In the genomic region with DNA sequence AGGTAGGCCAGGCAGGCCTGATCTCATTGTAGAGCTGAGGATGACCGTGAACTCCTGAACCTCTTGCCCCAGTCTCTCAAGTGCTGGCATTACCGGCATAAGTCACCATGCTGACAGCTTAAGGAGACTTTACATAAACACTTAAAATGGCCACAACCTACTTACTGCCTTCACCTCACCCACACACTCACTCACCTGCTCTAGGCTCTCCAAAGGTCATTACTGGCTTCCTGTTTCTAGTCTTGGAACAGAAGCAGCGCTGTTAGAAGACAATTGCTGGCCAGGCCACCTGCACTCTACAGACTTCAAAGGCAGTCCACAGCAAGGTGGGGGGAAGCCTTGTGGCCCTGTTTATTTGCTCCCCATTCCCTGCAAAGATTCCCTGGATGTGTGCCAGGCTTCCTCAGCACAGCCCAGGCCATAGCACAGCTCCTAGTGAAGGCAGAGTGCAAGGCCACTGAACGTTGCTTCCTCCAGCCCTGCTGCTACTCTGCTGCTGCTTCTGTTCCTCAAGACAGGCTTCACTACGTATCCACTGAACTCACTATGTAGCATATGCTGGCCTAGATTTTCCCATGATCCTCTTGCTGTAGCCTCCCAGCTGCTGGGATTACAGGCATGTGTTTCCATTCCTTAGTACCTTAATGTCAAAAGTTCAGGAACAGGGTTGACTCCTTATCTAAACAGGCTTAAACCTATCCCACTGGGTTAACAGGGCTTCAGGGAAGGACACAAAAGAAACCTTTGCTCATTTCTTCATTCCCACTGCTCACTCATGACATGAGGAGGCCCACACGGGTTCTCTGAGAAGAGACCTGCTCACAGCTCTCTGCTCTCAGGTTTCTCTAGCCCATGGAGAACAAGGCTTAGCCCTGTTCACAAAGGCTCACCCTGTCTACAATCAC, we compare ENCODE assay signal across 15 mouse cellular contexts. TPM values are rescaled to one million over a fixed set of nuclear protein-coding genes. Genes with fewer than 3 reads are reported as not detected.
DNase-seq lines count a peak whose midpoint lies in the region; ATAC-seq and TF ChIP-seq lines count a peak whose summit lies in the region.
"Had no signal": no experiment of that assay in that cellular context is flagged by ENCODE, and none has a peak within 500 bp of the region (broad histone marks: within the 10 kb centered on the region; RNA-seq: fewer than 3 reads in every experiment).

No protein-coding gene starts in this region.

- TF ChIP-seq CTCF in stomach, postnatal 0 days (IDR thresholded peaks at IDR 0.05; ENCODE audit: low read depth): no peak

- peaks cover 90% of the 10 kb centered on the region for H3K36me3 ChIP-seq in heart, embryonic 12.5 days
- peaks cover 99% of the 10 kb centered on the region for H3K36me3 ChIP-seq in neural tube, embryonic 13.5 days
- peaks cover 95% of the 10 kb centered on the region for H3K36me3 ChIP-seq in neural tube, embryonic 15.5 days
- peaks cover 28% of the 10 kb centered on the region for H3K36me3 ChIP-seq in stomach, postnatal 0 days (ENCODE audit: control insufficient read depth, insufficient read depth, low read length)

- H3K27me3 ChIP-seq in heart, embryonic 12.5 days (replicated peaks): no peaks in the 10 kb centered on the region
- H3K27me3 ChIP-seq in neural tube, embryonic 13.5 days: no peaks in the 10 kb centered on the region
- H3K27me3 ChIP-seq in neural tube, embryonic 15.5 days (replicated peaks): no peaks in the 10 kb centered on the region
- H3K27me3 ChIP-seq in stomach, postnatal 0 days (ENCODE audit: control insufficient read depth, insufficient read depth, low read length): no peaks in the 10 kb centered on the region
- H3K27me3 ChIP-seq: forebrain, embryonic 12.5 days; limb, embryonic 15.5 days had no signal

- WGBS in heart, embryonic 12.5 days: 70% methylated on average over 6 of the region's 6 CpGs
- 85% methylated on average over 6 of the region's 6 CpGs for WGBS in neural tube, embryonic 13.5 days
- WGBS in neural tube, embryonic 15.5 days: 80% methylated on average over 6 of the region's 6 CpGs
- WGBS in stomach, postnatal 0 days: 25% methylated on average over 6 of the region's 6 CpGs

- H3K4me1 ChIP-seq in heart, embryonic 12.5 days (replicated peaks): peaks cover 22% of the 10 kb centered on the region
- H3K4me1 ChIP-seq in neural tube, embryonic 13.5 days (replicated peaks): peaks cover 8% of the 10 kb centered on the region; the same call in 1 of the 2 replicates
- H3K4me1 ChIP-seq in neural tube, embryonic 15.5 days: no peaks in the 10 kb centered on the region
- 0 out of 2 replicates have a peak, but pooled peaks cover 3% of the 10 kb centered on the region for H3K4me1 ChIP-seq in stomach, postnatal 0 days (replicated peaks; ENCODE audit: control insufficient read depth, insufficient read depth)
- H3K4me1 ChIP-seq: forebrain, embryonic 12.5 days had no signal

- no peak overlapping the region for H3K4me2 ChIP-seq in heart, embryonic 12.5 days
- no peak overlapping the region for H3K4me2 ChIP-seq in neural tube, embryonic 13.5 days
- H3K4me2 ChIP-seq in neural tube, embryonic 15.5 days: no peak overlapping the region
- H3K4me2 ChIP-seq in stomach, postnatal 0 days (replicated peaks; ENCODE audit: low read depth): no peak overlapping the region
- H3K4me2 ChIP-seq: forebrain, embryonic 12.5 days; limb, embryonic 15.5 days had no signal

- H3K4me3 ChIP-seq in heart, embryonic 12.5 days: no peak overlapping the region
- H3K4me3 ChIP-seq in neural tube, embryonic 13.5 days: no peak overlapping the region
- no peak overlapping the region for H3K4me3 ChIP-seq in neural tube, embryonic 15.5 days (replicated peaks)
- no peak overlapping the region for H3K4me3 ChIP-seq in stomach, postnatal 0 days (ENCODE audit: low read depth, low read length)
- H3K4me3 ChIP-seq: forebrain, embryonic 12.5 days; heart, adult 2 months; limb, embryonic 15.5 days had no signal

- peak overlapping the region; percentile 30; the same call in 1 of the 2 replicates for H3K27ac ChIP-seq in heart, embryonic 12.5 days (ENCODE audit: poor library complexity, severe bottlenecking)
- H3K27ac ChIP-seq in neural tube, embryonic 13.5 days (replicated peaks): peak overlapping the region; percentile 46
- no peak overlapping the region for H3K27ac ChIP-seq in neural tube, embryonic 15.5 days (replicated peaks)
- peak overlapping the region; percentile 86 for H3K27ac ChIP-seq in stomach, postnatal 0 days (replicated peaks)
- H3K27ac ChIP-seq: forebrain, embryonic 12.5 days; heart, adult 2 months; limb, embryonic 15.5 days had no signal

- TF ChIP-seq EP300 in stomach, postnatal 0 days (optimal IDR thresholded peaks at IDR 0.05): no peak

- no peak for DNase-seq in heart, adult 8-10 months (ENCODE audit: low spot score)
- peak; percentile 67 to 74 for DNase-seq in lung, adult 18-20 months
- peak; percentile 69 for DNase-seq in stomach, postnatal 0 days (ENCODE audit: low spot score)
- no peak for DNase-seq in urinary bladder, adult 2 months (ENCODE audit: low spot score)
- DNase-seq in layer of hippocampus, postnatal 14 days (ENCODE audit: low spot score in 2 of 2): no peak
- DNase-seq: cerebellum, adult 9-10 months; heart, adult 2 months; kidney, adult 18-20 months; retina, postnatal 1 day; thymus, adult 2 months had no signal

- no peak for ATAC-seq in heart, embryonic 12.5 days (ENCODE audit: insufficient number of reproducible peaks, low FRiP score)
- no peak for ATAC-seq in neural tube, embryonic 13.5 days (ENCODE audit: low read depth)
- ATAC-seq in neural tube, embryonic 15.5 days (ENCODE audit: low FRiP score): no peak
- ATAC-seq in stomach, postnatal 0 days (ENCODE audit: low FRiP score, low TSS enrichment): peak; percentile 58

- H3K9ac ChIP-seq in heart, embryonic 12.5 days: no peak overlapping the region
- no peak overlapping the region for H3K9ac ChIP-seq in neural tube, embryonic 13.5 days
- H3K9ac ChIP-seq in neural tube, embryonic 15.5 days (replicated peaks): no peak overlapping the region
- H3K9ac ChIP-seq in stomach, postnatal 0 days (ENCODE audit: low read length): no peak overlapping the region; the same call in 1 of the 2 replicates
- H3K9ac ChIP-seq: forebrain, embryonic 12.5 days; limb, embryonic 15.5 days had no signal

- H3K9me3 ChIP-seq in heart, embryonic 12.5 days (replicated peaks): no peaks in the 10 kb centered on the region
- no peaks in the 10 kb centered on the region for H3K9me3 ChIP-seq in neural tube, embryonic 13.5 days
- no peaks in the 10 kb centered on the region for H3K9me3 ChIP-seq in neural tube, embryonic 15.5 days (replicated peaks)
- no peaks in the 10 kb centered on the region for H3K9me3 ChIP-seq in stomach, postnatal 0 days (ENCODE audit: control insufficient read depth, low read length)
- H3K9me3 ChIP-seq: forebrain, embryonic 12.5 days; limb, embryonic 15.5 days had no signal

RNA-seq across cellular contexts. Expression of a gene that starts 22.1 kb away (rescaled TPM):
- 2.4 and 3.0 TPM in 2 replicates for polyA plus RNA-seq in heart, embryonic 12.5 days (2016; fragmentation: Nextera tagmentation; extraction: Ambion mirVana)
- total RNA-seq in heart, adult 8-10 months (2022): under 1 TPM; 0.26 to 0.88 (median 0.47) TPM
- 5.3 and 6.6 TPM in 2 replicates for polyA plus RNA-seq in neural tube, embryonic 13.5 days (2015; fragmentation: Nextera tagmentation; extraction: Ambion mirVana)
- 10.7 and 12.1 TPM in 2 replicates for polyA plus RNA-seq in neural tube, embryonic 15.5 days (2015; fragmentation: Nextera tagmentation; extraction: Ambion mirVana)
- polyA plus RNA-seq in stomach, postnatal 0 days (2015; fragmentation: Nextera tagmentation; extraction: Ambion mirVana): 1.5 TPM in 2 replicates
- 0.81 and 1.6 TPM in 2 replicates for polyA plus RNA-seq in urinary bladder, adult 2 months (2012; rRNA removed)
- total RNA-seq in layer of hippocampus, postnatal 14 days (2021): 1 to 10 TPM; 7.2 to 9.0 TPM

RNA-seq across cellular contexts. Expression of a gene that starts 31.6 kb away (rescaled TPM):
- 405 and 410 TPM in 2 replicates for polyA plus RNA-seq in heart, embryonic 12.5 days (2016; fragmentation: Nextera tagmentation; extraction: Ambion mirVana)
- 100 to 1,000 TPM in 3 of 4 experiments, 10 to 100 TPM in 1; 91.5 to 108 (median 105) TPM for total RNA-seq in heart, adult 8-10 months (2022)
- polyA plus RNA-seq in neural tube, embryonic 13.5 days (2015; fragmentation: Nextera tagmentation; extraction: Ambion mirVana): 420 and 438 TPM in 2 replicates
- 371 and 378 TPM in 2 replicates for polyA plus RNA-seq in neural tube, embryonic 15.5 days (2015; fragmentation: Nextera tagmentation; extraction: Ambion mirVana)
- polyA plus RNA-seq in stomach, postnatal 0 days (2015; fragmentation: Nextera tagmentation; extraction: Ambion mirVana): 827 and 843 TPM in 2 replicates
- polyA plus RNA-seq in urinary bladder, adult 2 months (2012; rRNA removed): 442 and 532 TPM in 2 replicates
- total RNA-seq in layer of hippocampus, postnatal 14 days (2021): 100 to 1,000 TPM; 252 to 276 TPM

RNA-seq across cellular contexts. Expression of a gene that starts 34.8 kb away (rescaled TPM):
- 68.8 and 72.1 TPM in 2 replicates for polyA plus RNA-seq in heart, embryonic 12.5 days (2016; fragmentation: Nextera tagmentation; extraction: Ambion mirVana)
- 10 to 100 TPM; 21.3 to 25.8 (median 24.0) TPM for total RNA-seq in heart, adult 8-10 months (2022)
- polyA plus RNA-seq in neural tube, embryonic 13.5 days (2015; fragmentation: Nextera tagmentation; extraction: Ambion mirVana): 83.5 and 84.3 TPM in 2 replicates
- polyA plus RNA-seq in neural tube, embryonic 15.5 days (2015; fragmentation: Nextera tagmentation; extraction: Ambion mirVana): 70.4 and 80.0 TPM in 2 replicates
- 77.5 and 77.6 TPM in 2 replicates for polyA plus RNA-seq in stomach, postnatal 0 days (2015; fragmentation: Nextera tagmentation; extraction: Ambion mirVana)
- polyA plus RNA-seq in urinary bladder, adult 2 months (2012; rRNA removed): 109 and 119 TPM in 2 replicates
- 10 to 100 TPM; 68.5 to 70.6 TPM for total RNA-seq in layer of hippocampus, postnatal 14 days (2021)

RNA-seq across cellular contexts. Expression of a gene that starts 34.8 kb away (rescaled TPM):
- polyA plus RNA-seq in heart, embryonic 12.5 days (2016; fragmentation: Nextera tagmentation; extraction: Ambion mirVana): 161 and 176 TPM in 2 replicates
- total RNA-seq in heart, adult 8-10 months (2022): 10 to 100 TPM; 63.2 to 72.4 (median 71.0) TPM
- polyA plus RNA-seq in neural tube, embryonic 13.5 days (2015; fragmentation: Nextera tagmentation; extraction: Ambion mirVana): 99.2 and 110 TPM in 2 replicates
- polyA plus RNA-seq in neural tube, embryonic 15.5 days (2015; fragmentation: Nextera tagmentation; extraction: Ambion mirVana): 73.7 and 100 TPM in 2 replicates
- 131 and 138 TPM in 2 replicates for polyA plus RNA-seq in stomach, postnatal 0 days (2015; fragmentation: Nextera tagmentation; extraction: Ambion mirVana)
- 35.9 and 39.6 TPM in 2 replicates for polyA plus RNA-seq in urinary bladder, adult 2 months (2012; rRNA removed)
- total RNA-seq in layer of hippocampus, postnatal 14 days (2021): 10 to 100 TPM; 25.7 to 26.2 TPM

Comparison
In these comparisons a context has a peak if more than half of its experiments do, and no peak if none do; other contexts are left out.
1. DNase-seq: peak in lung, adult 18-20 months (2 of 2) and stomach, postnatal 0 days (single experiment); none in heart, adult 8-10 months (single experiment), urinary bladder, adult 2 months (single experiment) and layer of hippocampus, postnatal 14 days (0 of 2).